Mouse (Mus musculus) cerebellum, postnatal 10 days (tissue): ENCODE results near the gene Dync1h1.

Source experiments
- DNase-seq, 2 experiments: peaks; one replicate each; pipeline ENCODE4 v3.0.0; 2021; ENCODE audit warnings: mixed read lengths in 2 of 2

Gene Dync1h1

GRCm38 (mm10) chr12:110601241-110602218 lies at the start of gene Dync1h1:
Gene Dync1h1 (plus strand): TSS chr12:110601452.
- DNase-seq = peak; percentile 97 to 98

DNA sequence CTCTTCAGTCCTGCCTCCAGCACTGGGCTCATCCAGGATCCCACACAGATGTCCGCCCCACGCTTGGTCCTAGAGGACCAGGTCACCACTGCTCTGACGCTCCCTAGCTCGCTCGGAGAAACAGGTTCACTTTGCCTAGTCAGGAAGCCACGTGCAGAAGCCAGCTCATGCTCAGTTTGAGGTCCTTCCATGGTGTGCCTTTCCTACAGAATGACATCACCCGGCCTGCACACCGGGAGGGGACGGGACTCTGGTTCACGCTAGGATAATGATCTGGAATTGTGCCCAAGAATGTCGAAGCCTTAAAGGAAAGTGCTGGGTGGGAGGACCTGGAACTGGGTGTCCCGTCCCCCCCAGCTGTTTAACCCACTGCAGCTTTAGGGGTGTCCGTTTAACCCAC lies 49.1 kb upstream of the Dync1h1 start:
- DNase-seq = no peak

DNA sequence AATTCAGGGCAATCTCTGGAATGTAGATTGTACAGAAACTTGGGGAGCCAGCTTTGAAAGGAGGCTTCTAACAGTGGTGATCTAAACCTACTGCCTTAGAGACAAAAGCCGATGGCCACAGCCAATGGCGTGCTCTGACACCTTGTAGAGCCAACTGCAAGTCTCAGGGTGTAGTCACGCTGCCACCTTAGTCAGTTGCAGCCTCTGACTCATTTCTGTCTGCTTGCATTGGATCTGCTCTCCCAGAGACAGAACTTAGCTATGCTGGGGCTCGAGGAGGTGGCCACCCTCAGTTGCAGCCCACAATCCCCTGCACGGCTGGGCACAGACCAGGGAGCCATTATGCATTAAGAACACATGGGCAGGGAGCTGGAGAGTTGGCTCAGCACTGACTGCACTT lies 47.9 kb upstream of the Dync1h1 start:
- no peak for DNase-seq

DNA sequence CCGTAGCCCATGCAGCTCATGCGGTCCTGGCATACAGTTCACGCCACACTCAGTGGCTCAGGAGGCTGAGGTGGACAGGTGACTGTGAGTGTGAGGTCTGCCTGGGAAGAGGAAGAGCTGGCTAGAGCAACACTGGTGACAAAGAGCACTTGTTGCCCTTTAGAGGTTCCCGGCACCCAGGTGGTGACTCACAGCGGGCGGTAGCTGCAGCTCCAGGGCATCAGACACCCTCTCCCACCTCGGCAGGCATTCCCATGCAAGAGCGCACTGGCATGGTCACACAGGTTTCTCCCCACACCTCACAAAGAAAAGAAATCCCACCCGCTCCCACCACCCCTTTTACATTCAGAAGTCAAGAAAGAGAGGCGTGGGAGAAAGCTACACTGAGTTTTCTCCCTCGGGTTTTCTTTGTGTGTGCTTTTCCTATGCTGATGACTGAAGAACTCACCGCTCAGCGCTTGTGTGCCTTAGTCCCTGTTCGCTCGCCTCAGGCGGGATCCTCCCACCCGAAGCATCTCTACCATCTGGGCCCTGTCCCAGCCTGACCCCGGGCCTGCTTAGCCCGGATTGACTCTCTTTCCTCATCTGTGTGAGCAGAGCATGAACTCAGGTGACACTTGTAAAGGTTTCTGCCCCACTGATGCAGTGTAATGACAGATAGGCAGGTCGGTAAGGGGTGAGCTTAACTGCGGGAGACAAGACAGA lies 45.6 kb upstream of the Dync1h1 start:
- DNase-seq = no peak

DNA sequence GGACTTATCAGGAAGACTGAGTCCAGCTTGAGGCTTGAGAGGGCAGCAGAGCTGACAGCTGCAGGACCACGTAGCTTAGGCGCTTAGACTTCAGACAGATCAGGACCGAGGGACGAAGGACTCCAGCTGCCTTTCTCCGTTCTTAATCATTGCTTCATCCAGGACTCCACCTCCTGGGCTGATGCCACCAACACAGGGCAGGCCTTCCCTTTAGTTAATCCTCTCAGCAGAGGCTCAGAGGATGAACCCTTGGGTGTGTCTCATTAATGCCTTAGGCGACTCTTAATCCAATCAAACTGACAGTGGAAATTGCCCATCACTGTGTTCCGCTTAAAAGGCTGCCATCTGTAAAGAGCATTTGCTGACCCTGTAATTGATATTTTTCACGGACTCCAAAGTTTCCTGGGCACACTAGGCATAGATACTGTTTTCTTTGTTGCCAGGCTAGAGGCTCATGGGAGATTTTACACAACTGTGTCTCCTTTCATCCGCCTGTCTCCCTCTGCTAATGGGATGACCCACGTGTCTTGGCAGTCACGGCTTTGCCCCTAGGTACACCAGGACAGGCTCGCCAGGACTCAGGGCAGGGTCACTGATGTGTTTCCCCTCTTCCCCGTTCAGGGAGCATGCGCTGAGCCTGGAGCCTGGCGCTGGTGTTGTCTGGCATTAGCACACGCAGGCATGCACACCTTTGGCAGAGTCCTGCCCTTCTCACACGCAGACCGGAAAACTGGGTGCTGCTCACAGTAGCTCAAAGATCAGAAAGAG lies 44.2 kb upstream of the Dync1h1 start:
- DNase-seq = peak in 1 of 2 experiments; percentile 35

- no peak for DNase-seq
Measured at GRCm38 (mm10) chr12:110558175-110558574, 43.1 kb upstream of the Dync1h1 start.

DNA sequence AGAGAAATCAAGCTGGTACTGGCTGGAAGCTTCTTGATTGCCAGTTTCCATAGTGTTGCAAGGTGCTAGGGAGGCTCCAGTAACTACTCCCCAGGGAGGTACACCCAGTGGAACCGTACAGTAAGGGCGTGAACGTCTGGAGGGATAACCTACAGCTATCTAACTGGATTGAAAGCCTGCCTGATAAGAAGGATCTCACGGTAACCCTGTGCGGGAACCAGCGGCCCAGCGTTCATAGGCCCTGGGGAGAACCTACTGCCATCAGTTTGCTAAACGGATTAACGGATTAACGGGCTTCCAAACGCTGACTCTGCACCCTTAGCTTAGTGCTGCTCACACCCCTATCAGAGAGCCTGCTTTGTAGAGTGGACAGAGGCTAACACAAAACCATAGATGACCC lies 37.9 kb upstream of the Dync1h1 start:
- no peak for DNase-seq

DNA sequence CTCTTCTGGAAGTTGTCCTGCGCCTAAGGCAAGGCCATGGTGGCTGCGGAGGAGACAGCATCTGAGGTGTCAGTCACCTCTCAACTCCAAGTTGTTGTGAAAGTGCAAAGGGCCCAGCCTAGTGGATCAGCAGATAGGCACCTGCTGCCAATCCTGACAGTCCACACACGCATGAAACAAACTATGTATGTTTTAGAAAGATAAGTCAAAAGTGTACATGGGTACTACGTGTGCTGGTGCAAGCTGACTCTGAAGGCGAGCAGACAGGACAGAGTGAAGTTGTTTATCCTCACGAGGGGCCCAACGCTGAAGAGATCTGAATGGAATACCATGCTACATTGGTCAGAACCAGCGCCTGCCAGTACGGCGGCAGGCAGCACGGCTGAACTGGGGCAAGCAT lies 36.4 kb upstream of the Dync1h1 start:
- no peak for DNase-seq

GRCm38 (mm10) chr12:110566366-110566765 lies 34.9 kb upstream of the Dync1h1 start:
- DNase-seq = no peak

DNA sequence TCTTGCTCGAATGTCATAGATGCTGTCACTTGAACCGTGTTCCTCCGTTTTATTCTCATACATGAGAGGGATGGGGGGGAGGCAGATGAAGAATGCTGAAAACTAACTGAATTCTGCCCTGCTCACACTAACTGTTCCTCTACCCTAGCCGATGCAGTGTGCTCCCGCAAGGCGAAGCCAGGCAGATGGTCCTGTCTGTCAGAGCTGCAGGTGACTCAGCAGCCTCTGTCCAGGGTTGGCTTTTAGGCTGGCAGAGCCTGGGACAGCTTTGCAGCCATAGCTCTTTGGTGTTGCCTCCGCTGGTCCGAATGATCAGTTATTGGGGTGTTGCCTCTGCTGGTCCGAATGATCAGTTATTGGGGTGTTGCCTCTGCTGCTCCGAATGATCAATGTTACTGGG lies 30.2 kb upstream of the Dync1h1 start:
- no peak for DNase-seq

DNA sequence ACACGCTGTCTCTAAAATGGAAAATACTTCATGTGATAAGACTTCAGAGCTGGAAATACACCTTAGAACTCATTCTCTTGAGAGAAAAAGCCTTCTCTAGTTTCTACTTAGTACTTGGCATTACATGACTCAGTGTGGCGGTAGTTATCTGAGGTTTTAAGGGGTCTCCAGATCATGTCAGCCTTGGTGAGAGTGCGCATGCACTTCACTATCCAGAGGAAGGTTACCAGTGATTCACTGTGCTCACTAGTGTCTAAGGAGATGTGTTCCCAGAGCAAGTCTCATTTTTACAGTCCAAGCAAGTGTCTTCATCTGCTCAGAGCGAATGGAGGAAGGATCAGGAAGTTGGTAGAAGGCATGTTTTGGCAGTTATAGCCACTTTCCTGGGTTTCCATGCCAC lies 28.9 kb upstream of the Dync1h1 start:
- no peak for DNase-seq

GRCm38 (mm10) chr12:110573635-110574034 lies 27.6 kb upstream of the Dync1h1 start:
- DNase-seq = no peak

DNA sequence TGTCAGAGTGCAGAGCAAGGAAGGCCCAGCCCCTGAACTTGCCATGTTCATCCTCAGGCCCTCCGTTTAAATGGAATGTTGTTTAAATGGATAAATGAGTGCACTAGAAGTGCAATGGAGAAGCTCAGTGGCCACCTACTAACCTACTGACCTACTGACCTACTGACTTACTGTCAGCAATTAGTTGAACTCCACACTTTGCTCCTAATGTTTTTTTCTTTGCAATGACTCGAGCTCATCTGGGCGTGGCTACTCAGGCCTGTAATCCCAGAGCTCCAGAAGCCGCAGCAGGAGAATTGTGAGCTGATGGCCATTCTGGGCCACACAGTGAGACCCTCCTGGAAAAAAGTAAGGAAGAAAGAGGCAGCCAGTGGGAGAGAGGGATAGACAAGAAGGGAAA lies 25.3 kb upstream of the Dync1h1 start:
- no peak for DNase-seq

- DNase-seq = no peak
Measured at GRCm38 (mm10) chr12:110578333-110578732, 22.9 kb upstream of the Dync1h1 start.

- DNase-seq = no peak
Measured at GRCm38 (mm10) chr12:110588622-110589021, 12.6 kb upstream of the Dync1h1 start.

- no peak for DNase-seq
Measured at GRCm38 (mm10) chr12:110590804-110591259, 10.4 kb upstream of the Dync1h1 start.

- DNase-seq = peak; percentile 98 to 99
Measured at GRCm38 (mm10) chr12:110591260-110591883, 9.9 kb upstream of the Dync1h1 start.

DNA sequence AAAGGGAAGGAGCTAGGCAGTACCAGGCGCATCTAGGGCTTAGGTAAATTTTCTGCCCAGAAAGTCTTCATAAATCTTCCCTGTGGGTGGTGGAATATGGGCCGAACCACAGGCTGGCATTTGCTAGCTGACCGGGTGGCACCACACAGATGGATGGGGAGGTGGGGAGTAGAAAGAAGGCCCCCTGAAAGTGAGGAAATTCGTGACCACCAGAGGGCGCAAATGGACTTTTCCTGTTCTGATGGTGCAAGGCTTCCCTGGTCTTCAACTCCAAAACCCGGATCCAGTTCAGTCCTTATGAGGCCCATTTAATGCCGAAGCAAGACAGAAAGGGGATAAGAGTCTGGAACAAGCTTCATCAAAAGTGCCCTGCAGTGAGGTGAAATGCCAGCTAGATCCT lies 2.7 kb upstream of the Dync1h1 start:
- peak; percentile 90 to 94 for DNase-seq

DNA sequence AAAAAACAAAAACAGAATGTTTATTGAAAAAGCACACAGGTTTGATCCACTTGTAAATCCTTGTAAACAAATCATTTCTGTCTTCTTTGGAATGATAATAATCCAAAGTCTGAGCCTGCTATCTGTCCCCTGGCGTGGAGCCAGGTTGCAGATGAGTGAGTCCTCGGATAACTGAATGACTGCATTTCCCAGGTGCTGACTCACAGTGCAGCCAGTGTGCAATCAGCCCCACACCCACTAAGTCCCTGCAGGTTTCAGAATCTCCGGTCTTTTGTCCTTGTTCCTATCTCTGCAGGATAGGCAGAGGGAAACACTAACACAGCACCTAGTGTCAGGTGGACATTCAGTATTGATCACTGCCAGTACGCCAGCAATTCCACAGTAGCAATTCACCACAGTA lies 1.5 kb upstream of the Dync1h1 start:
- DNase-seq = no peak

DNA sequence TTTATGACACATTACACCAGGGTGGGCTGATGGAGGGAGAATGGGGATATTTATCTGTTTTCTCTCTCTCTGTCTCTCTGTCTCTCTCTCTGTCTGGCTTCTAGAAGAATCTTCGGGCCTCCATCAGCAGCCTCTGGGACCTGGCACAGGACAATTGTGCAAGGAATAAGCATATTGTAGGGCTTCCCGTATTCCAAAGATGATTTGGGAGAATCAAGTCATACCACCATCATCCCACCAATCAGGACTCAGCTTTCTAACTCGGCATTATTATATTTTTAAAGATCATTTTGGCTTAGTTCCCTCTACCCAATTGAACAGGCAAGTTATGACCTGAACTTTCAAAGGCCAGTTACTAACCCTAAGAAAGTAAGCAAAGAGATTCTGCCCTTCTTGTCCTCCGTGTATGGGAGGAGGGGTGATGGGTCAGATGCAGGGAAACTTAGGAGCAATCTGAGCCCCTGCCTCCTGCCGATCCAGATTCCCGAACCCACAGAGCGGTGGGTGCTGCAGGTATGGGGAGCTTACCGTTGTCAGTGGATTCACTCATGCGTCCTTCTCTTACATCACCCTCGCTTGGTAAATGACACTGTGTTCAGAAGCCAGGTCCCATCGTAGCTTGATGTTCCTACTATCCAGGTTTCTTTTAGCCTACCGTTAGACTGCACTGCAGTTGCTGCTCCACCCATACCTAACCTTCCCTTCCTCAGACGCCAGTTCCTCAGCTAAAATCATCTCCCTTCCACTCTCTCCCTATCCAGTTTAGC lies 844 bp upstream of the Dync1h1 start:
- DNase-seq = no peak

DNA sequence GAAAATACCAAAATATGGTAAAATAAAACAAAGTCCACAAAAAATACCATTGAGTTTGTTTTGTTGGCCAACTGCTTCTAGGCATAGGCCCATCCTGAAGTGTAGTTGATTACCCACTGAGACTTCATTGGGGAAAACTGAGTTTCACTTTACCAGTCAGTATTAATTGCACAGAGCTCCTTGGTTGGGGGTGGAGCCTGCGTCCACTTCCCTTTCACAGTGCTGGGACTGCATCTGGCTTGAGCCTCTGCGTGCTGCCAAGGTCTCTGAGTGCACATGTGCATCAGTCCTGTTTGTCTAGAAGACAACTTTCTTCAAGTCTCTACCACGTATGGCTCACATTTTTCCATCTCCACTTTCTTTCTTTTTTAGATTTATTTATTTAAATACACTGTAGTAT lies 4.9 kb downstream of the Dync1h1 start:
- DNase-seq = no peak

DNA sequence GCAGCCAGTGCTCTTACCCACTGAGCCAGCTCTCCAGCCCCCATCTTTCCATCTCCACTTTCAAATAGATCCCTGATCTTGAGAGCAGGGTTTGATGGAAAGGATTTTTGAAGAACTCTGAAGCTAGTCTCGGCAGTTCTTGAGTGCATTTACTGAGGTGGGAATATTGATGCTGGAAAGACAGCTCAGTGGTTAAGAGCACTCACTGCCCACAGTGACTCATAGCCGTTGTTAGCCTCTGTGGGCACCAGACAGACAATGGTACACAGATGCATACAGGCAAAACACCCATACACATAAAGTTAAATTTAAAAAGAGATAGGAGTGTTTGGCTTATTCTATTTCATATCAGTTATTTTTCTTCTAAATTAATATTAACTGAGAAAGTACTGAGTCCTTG lies 5.4 kb downstream of the Dync1h1 start:
- no peak for DNase-seq
